ENCODE assay signal across 11 mouse cellular contexts in the genomic region with DNA sequence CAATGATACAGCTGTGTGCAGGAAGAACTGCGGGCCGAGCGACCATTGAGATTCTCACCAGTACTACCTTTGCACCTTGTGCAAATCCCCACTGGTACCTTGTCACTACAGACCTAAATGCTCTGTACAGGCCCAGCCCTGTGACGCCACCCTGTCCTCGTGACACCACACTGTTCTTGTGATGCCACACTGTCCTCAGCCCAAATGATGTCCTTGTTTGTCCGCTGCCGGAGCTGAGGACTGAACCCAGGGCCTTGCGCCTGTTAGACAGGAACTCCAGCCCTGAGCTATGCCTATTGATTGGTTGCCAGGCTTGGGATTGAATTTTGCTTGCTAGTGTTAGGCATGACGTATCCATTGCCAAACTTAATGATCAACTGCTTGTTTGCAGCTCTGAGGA.
"Had no signal": no experiment of that assay in that cellular context is flagged by ENCODE, and none has a peak within 500 bp of the region (broad histone marks: within the 10 kb centered on the region; RNA-seq: fewer than 3 reads in every experiment).

No protein-coding gene starts in this region.

- H3K9ac ChIP-seq: liver, embryonic 13.5 days had no signal

- H3K4me3 ChIP-seq: left cerebral cortex, adult 2 months; liver, embryonic 13.5 days had no signal

- H3K4me1 ChIP-seq: liver, embryonic 13.5 days had no signal

- H3K9me3 ChIP-seq: liver, embryonic 13.5 days had no signal

- H3K36me3 ChIP-seq: liver, embryonic 13.5 days had no signal

- DNase-seq: kidney, postnatal 36 days; layer of hippocampus, postnatal 36 days; liver, embryonic 13.5 days; lung, adult 2 months; lung, postnatal 14 days; lung, postnatal 4 days; midbrain, embryonic 14.5 days; thymus, adult 18-20 months; thymus, postnatal 36 days had no signal

- H3K4me2 ChIP-seq: liver, embryonic 13.5 days; midbrain, embryonic 11.5 days had no signal

- H3K27me3 ChIP-seq: liver, embryonic 13.5 days had no signal

- H3K27ac ChIP-seq: left cerebral cortex, adult 2 months; liver, embryonic 13.5 days had no signal
